Mouse (Mus musculus) layer of hippocampus, adult 9-10 months (tissue): ENCODE data around the gene 9530068E07Rik.
"Not testable (repeated sequence)": the region's sequence is repeated elsewhere in the genome, so short reads cannot be mapped to it uniquely, and the experiment has no call there.

Experiments
- DNase-seq: peaks from one replicate; pipeline ENCODE4 v3.0.0; 2022; ENCODE audit warnings: low spot score

The 9530068E07Rik gene

GRCm38 (mm10) chr11:52395940-52396596 lies at the start of gene 9530068E07Rik:
Gene 9530068E07Rik (plus strand): TSS chr11:52396428.
- DNase-seq, result peak; percentile 80

DNA sequence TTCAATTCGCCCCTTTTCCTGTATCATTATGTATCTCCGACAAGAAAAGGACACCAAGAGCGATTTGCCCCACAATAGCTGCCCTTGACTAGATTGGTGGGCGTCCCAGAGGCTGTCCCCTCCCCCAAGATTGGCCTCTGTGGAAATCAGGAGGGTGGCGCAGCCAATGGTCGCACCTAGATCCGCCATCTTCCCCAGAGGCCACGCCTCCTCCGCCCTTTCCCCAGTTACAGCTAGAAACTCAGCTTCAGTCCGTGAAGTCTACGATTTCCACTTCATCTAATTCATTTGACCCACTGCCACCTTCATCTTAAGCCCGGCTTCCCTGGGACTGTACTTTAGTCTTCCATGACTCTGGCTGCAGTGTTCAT lies 49.6 kb upstream of the 9530068E07Rik start:
- no peak for DNase-seq

GRCm38 (mm10) chr11:52348156-52348555 lies 48.1 kb upstream of the 9530068E07Rik start:
- DNase-seq, result no peak

DNA sequence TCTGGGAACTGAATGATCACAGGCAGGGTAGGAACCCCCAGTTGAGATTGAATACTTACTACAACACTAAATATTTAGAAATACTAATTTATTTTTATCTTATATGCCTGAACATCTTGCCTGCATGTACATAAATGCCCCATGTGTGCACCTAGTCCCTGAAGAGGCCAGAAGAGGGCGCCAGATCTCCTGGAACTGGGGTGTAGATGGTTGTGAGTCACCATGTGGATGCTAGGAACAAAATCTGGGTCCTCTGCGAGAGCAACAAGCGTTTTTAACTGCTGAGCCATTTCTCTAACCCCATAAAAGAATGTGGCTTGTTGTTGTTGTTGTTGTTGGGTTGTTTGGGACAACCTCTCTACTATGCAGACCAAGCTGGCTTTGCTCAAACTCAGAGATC lies 47.5 kb upstream of the 9530068E07Rik start:
- no peak for DNase-seq

DNA sequence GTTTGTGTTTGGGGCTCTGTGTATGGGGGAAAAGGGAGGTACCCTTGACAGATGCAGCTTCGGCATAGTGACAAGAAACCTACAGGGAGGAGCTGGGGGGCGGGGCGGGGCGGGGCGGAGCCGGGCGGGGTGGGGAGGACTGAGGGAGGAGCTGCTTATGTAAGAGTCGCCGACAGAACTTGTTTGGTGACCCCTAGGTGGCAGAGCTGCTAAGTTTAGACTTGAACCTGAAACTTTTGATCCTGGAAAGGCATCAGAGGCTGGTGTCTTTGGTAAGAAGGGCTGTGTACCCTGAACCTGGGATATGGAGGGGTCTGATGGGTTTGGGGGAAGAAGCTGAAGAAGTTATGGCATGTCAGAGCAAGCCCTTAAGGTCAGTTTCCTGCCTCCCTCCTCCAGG lies 45.3 kb upstream of the 9530068E07Rik start:
- no peak for DNase-seq

DNA sequence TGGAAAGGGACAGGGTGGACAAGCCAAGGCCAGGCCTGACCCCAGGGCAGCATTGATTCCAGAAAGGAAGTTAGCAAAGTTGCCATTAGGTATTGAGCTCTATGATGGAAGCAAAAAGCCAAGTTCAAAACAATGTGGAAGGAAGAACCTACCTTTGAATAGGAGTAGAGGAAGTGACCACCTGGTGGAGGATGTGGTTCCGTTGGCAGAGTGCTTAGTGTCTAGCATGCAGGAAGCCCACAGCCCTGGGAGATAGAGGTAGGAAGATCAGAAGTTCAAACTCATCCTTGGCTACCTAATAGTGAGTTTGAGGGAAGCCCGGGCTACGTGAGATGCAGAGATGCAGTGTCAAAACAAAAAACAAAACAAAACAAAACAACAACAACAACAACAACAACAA lies 44.0 kb upstream of the 9530068E07Rik start:
- no peak for DNase-seq

- no peak for DNase-seq
Measured at GRCm38 (mm10) chr11:52354644-52355043, 41.6 kb upstream of the 9530068E07Rik start.

DNA sequence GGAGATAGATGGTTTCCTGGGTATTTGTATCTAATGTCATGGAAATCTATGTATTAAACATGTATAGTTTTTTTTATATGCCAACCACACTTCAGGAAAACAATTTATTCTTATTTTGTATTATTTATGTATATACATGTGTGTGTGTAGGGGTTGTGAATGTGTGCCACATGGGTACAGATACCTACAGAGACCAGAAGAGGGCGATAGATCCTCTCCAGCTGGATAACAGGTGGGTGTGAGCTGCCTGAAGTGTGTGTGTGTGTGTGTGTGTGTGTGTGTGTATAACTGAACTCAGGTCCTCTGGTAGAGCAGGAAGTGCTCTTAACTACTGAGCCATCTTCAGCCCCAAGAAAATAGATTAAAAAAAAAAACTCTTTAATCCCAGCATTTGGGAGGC lies 40.6 kb upstream of the 9530068E07Rik start:
- no peak for DNase-seq

- not testable (repeated sequence) for DNase-seq
Measured at GRCm38 (mm10) chr11:52357091-52357490, 39.1 kb upstream of the 9530068E07Rik start.

- no peak for DNase-seq
Measured at GRCm38 (mm10) chr11:52358520-52358919, 37.7 kb upstream of the 9530068E07Rik start.

- DNase-seq, result no peak
Measured at GRCm38 (mm10) chr11:52359686-52360470, 36.4 kb upstream of the 9530068E07Rik start.

GRCm38 (mm10) chr11:52360471-52361277 lies 35.6 kb upstream of the 9530068E07Rik start, which contains the start of gene Vdac1:
Gene Vdac1 (plus strand): TSS chr11:52360860.
- peak; percentile 77 for DNase-seq

DNA sequence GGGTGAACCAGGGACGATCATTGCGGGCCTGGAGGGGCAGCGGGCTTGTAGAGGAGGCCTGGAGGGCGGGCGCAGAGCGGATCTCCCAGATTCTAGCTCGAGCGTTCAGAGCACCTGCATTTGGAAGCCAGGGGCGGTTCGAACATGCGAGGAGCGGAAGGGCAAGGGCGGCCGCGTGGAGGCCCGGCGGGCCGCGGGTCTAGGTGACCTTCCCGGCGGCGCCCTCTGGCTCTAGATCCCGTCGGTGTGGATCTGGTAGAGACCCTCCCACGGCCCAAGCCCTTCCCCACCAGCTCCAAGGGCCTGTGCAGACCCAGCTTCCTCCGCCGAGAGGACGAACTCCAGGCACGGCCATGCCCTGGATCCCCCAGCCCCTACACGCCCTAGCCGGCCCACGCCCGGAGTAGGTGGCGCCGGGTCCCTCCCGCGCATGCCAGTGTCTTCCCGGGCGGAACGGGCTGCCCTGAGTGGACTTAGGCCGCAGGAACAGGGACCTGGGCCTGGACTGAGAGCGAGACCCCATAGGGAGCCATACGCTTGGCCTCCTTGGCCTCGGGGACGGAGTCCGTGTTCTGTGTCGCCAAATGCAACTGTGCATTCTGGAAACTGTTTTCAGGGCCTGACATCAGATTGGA lies 34.8 kb upstream of the 9530068E07Rik start:
- no peak for DNase-seq

- no peak for DNase-seq
Measured at GRCm38 (mm10) chr11:52364376-52364775, 31.9 kb upstream of the 9530068E07Rik start.

DNA sequence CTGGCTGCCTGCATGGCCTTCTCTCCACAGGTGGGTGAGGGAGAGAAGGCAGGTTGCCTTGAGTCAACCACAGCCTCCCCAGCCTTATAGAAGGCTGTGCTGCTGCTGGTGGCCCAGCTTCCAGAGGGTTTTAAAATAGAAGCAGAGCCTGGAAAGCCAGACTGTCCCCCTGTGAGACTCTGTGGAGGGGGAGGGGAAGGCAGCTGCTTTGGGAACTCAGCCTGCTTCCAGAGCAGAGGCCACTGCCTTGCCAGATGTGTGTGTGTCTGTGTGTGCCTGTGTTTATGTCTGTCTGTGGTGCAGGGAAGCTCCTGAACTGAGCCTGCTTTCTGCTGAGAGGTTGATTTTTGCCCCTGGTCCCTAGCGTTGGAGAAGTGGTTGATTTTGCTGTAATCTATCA lies 31.1 kb upstream of the 9530068E07Rik start:
- no peak for DNase-seq

DNA sequence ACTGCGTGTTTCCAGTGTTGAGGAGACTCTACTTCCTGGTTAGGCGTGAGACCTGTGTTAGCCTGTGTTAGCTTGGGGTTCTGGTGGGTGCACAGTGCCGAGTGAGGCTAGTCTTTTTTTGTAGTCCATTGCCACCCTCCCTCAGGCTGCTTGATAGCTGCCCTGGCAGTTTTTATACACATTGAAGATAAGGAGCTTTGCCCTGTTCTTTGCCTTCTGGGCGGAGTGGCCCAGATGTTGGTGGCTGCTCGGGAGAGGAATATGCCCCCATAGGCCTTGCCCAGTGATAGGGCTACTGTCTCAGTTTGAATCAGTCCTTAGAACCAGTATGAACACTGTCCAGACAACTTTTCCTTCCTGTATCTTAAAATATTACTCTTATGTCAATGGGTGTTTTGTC lies 29.9 kb upstream of the 9530068E07Rik start:
- DNase-seq, result no peak

GRCm38 (mm10) chr11:52368176-52368985 lies 27.8 kb upstream of the 9530068E07Rik start:
- no peak for DNase-seq

DNA sequence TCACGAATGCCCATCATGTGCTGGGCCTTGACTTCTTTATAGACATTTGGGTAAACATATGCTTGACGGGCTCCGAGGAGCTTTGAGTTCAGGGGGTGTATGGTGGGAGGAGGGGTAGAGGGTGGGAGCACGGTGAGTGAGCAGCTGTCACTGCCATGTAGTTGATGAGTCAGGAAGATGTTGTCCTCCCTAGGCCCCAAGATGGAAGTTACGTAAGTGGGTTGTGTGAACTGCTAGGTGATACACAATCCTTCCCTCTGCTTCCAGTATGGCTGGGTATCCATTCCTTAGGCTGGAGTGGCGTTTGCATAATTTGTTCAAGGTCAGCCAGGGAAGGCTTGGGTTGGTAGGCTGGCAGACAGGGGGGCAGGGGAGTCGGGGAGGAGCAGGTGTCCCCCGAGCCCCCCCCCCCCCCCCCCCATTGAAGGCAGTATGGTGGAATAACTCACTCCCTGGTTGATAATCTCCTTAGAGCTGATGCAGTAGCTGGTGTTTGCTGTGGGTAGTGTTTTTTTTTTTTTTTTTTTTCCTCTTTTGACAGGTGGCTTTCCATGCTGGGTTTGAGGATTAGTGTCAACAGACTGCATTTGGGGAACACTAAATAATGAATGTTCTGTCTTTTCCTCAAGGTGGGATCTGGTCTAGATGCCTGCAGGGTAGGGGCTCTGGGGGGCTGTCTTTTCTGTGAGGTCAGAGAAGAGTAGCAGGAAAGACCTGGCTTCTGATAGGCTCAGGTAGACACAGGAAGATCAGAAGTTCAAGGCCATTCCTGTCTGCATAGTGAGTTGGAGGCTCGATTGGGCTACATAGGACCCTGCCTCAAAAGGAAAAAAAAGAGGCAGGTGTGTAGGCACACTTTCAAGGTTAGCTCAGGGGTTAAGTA lies 26.7 kb upstream of the 9530068E07Rik start:
- no peak for DNase-seq

DNA sequence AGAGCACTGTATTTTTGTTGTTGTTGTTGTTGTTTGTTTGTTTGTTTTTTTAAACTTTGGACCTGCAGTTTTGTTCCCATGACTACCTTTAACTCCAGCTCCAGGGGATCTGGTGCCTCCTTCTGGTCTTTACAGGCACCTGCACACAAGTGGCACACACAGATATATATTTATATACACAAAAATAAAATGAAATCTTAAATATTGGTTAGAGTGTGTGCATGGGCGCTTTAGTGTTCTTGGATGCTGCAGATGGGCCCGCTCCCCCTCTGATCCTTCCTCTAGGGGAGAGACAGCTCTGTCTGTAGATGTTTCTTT lies 26.1 kb upstream of the 9530068E07Rik start:
- no peak for DNase-seq

DNA sequence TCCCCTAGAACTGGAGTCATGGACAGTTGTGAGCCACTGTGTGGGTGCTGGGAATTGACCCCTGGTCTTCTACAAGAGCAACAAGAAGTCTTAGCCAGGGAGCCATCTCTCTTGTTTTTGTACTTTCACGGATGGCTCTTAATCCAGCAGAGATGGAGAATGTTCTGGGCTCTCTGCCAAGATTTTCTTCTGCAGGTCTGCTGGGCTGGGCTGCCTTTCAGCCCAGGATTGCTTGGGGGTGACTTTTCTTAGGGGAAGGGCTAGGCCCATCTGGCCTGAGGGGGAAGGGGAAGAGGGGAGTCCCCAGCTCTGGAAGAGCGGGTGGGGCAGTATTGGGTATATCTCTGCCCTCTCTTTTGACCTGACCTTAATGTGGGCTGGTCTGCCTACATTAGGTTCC lies 25.7 kb upstream of the 9530068E07Rik start:
- DNase-seq, result no peak
